Mouse (Mus musculus): ENCODE measurements around the gene Cd300lg. TPM values are rescaled to one million over a fixed set of nuclear protein-coding genes. Genes with fewer than 3 reads are reported as not detected.

The Cd300lg gene
- total and polyA plus RNA-seq, 3 experiments, result 0.08 to 0.26 TPM; not detected in 1

GRCm38 (mm10) chr11:102024084-102024758, 17.1 kb upstream of the Cd300lg start:
- no peaks in the 10 kb centered on the region for H3K27me3 ChIP-seq (ENCODE audit: control insufficient read depth in 1 of 2, insufficient read depth in 2 of 2, low read length in 2 of 2)
- no peak overlapping the region for H3K27ac ChIP-seq (ENCODE audit: control insufficient read depth, low read depth, low read length)
- no peak for DNase-seq (ENCODE audit: low read depth, low spot score)
- no peaks in the 10 kb centered on the region for H3K9me3 ChIP-seq (replicated peaks; ENCODE audit: insufficient read depth, low read length)
- peaks cover 2 to 13% of the 10 kb centered on the region in 2 experiments; a peak in 3 of 4 replicates for H3K4me1 ChIP-seq (ENCODE audit: control insufficient read depth in 1 of 2, insufficient read depth in 2 of 2, low read length in 2 of 2)
- H3K4me3 ChIP-seq (ENCODE audit: control insufficient read depth in 1 of 2, insufficient read depth in 1 of 2, low read depth in 2 of 2, low read length in 2 of 2), result no peak overlapping the region
- H3K79me2 ChIP-seq (ENCODE audit: control insufficient read depth, insufficient read depth, low read length, poor library complexity), result no peaks in the 10 kb centered on the region
- TF ChIP-seq KAT2A (conservative IDR thresholded peaks at IDR 0.05; ENCODE audit: low read depth, low read length) (no peak), MAFK (IDR thresholded peaks at IDR 0.05; ENCODE audit: borderline replicate concordance, low read depth, low read length) (no peak), MEF2A (IDR thresholded peaks at IDR 0.05; ENCODE audit: extremely low read depth, insufficient replicate concordance, low read depth, low read length, poor library complexity, severe bottlenecking) (no peak), MAX (IDR thresholded peaks at IDR 0.05; ENCODE audit: low read length) (no peak), BHLHE40 (IDR thresholded peaks at IDR 0.05; ENCODE audit: borderline replicate concordance, low read depth, low read length) (no peak), MYB (IDR thresholded peaks at IDR 0.05; ENCODE audit: low read depth, low read length) (no peak), RAD21 (IDR thresholded peaks at IDR 0.05; ENCODE audit: low read depth, low read length) (no peak), USF1 (IDR thresholded peaks at IDR 0.05; ENCODE audit: low read depth, low read length) (no peak), ZC3H11A (IDR thresholded peaks at IDR 0.05; ENCODE audit: low read depth, low read length) (no peak), TAL1 (IDR thresholded peaks at IDR 0.05; ENCODE audit: low read length) (no peak), POLR2A (IDR thresholded peaks at IDR 0.05; ENCODE audit: control insufficient read depth in 1 of 2, insufficient read depth in 1 of 2, low read depth in 1 of 2, low read length in 2 of 2, poor library complexity in 1 of 2) (no peak), ZKSCAN1 (IDR thresholded peaks at IDR 0.05; ENCODE audit: low read depth, low read length) (no peak), ELF1 (IDR thresholded peaks at IDR 0.05; ENCODE audit: low read depth, low read length) (no peak), GABPA (IDR thresholded peaks at IDR 0.05; ENCODE audit: low read depth, low read length) (no peak)
- H3K36me3 ChIP-seq (ENCODE audit: control insufficient read depth in 1 of 2, insufficient read depth in 2 of 2, low read length in 2 of 2), result peaks cover 0 to 8% of the 10 kb centered on the region in 2 experiments; a peak in 2 of 4 replicates
- no peak overlapping the region for H3K9ac ChIP-seq (ENCODE audit: control insufficient read depth, low read depth, low read length, poor library complexity, severe bottlenecking)

GRCm38 (mm10) chr11:102024875-102025274, 16.4 kb upstream of the Cd300lg start:
- Histone ChIP-seq H3K36me3 (ENCODE audit: control insufficient read depth in 1 of 2, insufficient read depth in 2 of 2, low read length in 2 of 2) (peaks cover 0 to 13% of the 10 kb centered on the region in 2 experiments; a peak in 2 of 4 replicates), H3K79me2 (ENCODE audit: control insufficient read depth, insufficient read depth, low read length, poor library complexity) (no peaks in the 10 kb centered on the region), H3K27me3 (ENCODE audit: control insufficient read depth in 1 of 2, insufficient read depth in 2 of 2, low read length in 2 of 2) (no peaks in the 10 kb centered on the region), H3K27ac (ENCODE audit: control insufficient read depth, low read depth, low read length) (no peak overlapping the region), H3K4me1 (ENCODE audit: control insufficient read depth in 1 of 2, insufficient read depth in 2 of 2, low read length in 2 of 2) (peaks cover 2 to 18% of the 10 kb centered on the region in 2 experiments; a peak in 3 of 4 replicates), H3K9me3 (replicated peaks; ENCODE audit: insufficient read depth, low read length) (no peaks in the 10 kb centered on the region), H3K4me3 (ENCODE audit: control insufficient read depth in 1 of 2, insufficient read depth in 1 of 2, low read depth in 2 of 2, low read length in 2 of 2) (no peak overlapping the region), H3K9ac (ENCODE audit: control insufficient read depth, low read depth, low read length, poor library complexity, severe bottlenecking) (no peak overlapping the region)
- no peak for DNase-seq (ENCODE audit: low read depth, low spot score)
- no peak for TF ChIP-seq NRF1 (IDR thresholded peaks at IDR 0.05; ENCODE audit: insufficient read depth, low read depth, low read length, poor library complexity, severe bottlenecking)
- no peak for TF ChIP-seq MYB (IDR thresholded peaks at IDR 0.05; ENCODE audit: low read depth, low read length)
- no peak for TF ChIP-seq SMC3 (IDR thresholded peaks at IDR 0.05; ENCODE audit: low read depth, low read length)
- TF ChIP-seq KAT2A (conservative IDR thresholded peaks at IDR 0.05; ENCODE audit: low read depth, low read length), result no peak
- TF ChIP-seq MXI1 (IDR thresholded peaks at IDR 0.05; ENCODE audit: low read depth, low read length), result no peak
- no peak for TF ChIP-seq POLR2AphosphoS5 (IDR thresholded peaks at IDR 0.05; ENCODE audit: borderline replicate concordance, low read depth, low read length)
- TF ChIP-seq TCF12 (IDR thresholded peaks at IDR 0.05; ENCODE audit: low read depth, low read length), result no peak
- TF ChIP-seq CHD2 (IDR thresholded peaks at IDR 0.05; ENCODE audit: low read length), result no peak
- TF ChIP-seq MAX (IDR thresholded peaks at IDR 0.05; ENCODE audit: low read length), result no peak
- TF ChIP-seq NELFE (IDR thresholded peaks at IDR 0.05; ENCODE audit: low read depth, low read length), result no peak
- TF ChIP-seq USF2 (IDR thresholded peaks at IDR 0.05; ENCODE audit: borderline replicate concordance in 1 of 2, insufficient read depth in 1 of 2, low read depth in 1 of 2, low read length in 2 of 2), result no peak
- no peak for TF ChIP-seq ZMIZ1 (IDR thresholded peaks at IDR 0.05; ENCODE audit: low read depth, low read length)
- TF ChIP-seq MEF2A (IDR thresholded peaks at IDR 0.05; ENCODE audit: extremely low read depth, insufficient replicate concordance, low read depth, low read length, poor library complexity, severe bottlenecking), result no peak
- TF ChIP-seq RAD21 (IDR thresholded peaks at IDR 0.05; ENCODE audit: low read depth, low read length), result no peak
- TF ChIP-seq UBTF (IDR thresholded peaks at IDR 0.05; ENCODE audit: borderline replicate concordance, insufficient read depth, low read depth, low read length), result no peak
- no peak for TF ChIP-seq RCOR1 (IDR thresholded peaks at IDR 0.05; ENCODE audit: low read depth, low read length)

All from MEL (cell line).